Mouse (Mus musculus): ENCODE results near the gene Scgb2b20.
"Not testable (repeated sequence)": the region's sequence is repeated elsewhere in the genome, so short reads cannot be mapped to it uniquely, and the experiment has no call there.

Gene Scgb2b20

GRCm38 (mm10) chr7:33366222-33366621 lies at the start of gene Scgb2b20:
Gene Scgb2b20, minus strand, starts transcription at chr7:33366322.
- H3K27me3 ChIP-seq (ENCODE audit: insufficient read depth, low read length); H3K4me3 ChIP-seq (replicated peaks; ENCODE audit: low read length); H3K4me1 ChIP-seq (replicated peaks; ENCODE audit: low read depth, low read length); H3K36me3 ChIP-seq (ENCODE audit: insufficient read depth, low read length); H3K9me3 ChIP-seq (ENCODE audit: low read length): not testable (repeated sequence)

DNA sequence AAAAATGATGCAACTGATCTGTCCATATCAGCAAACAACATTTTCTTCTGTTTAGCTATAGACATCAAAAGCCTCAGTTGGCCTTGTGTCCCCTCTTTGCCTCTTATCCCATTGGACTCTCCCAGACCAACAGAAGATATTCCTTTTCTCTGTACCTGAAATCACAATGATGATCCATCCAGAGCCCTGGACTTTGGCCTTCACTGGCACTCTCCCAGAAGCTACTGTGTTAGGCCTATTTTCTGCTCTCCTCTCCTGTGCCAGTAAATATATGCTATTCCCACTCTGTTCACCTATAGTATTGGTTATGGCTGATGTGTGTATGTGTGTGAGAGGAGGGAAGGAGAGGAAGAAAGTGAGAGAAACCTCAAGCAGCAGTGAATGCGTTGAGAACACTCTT lies 43.6 kb upstream of the Scgb2b20 start:
- H3K4me1 ChIP-seq (replicated peaks; ENCODE audit: low read depth, low read length); H3K4me3 ChIP-seq (replicated peaks; ENCODE audit: low read length); H3K36me3 ChIP-seq (ENCODE audit: insufficient read depth, low read length); H3K27me3 ChIP-seq (ENCODE audit: insufficient read depth, low read length): not testable (repeated sequence)
- peaks cover 14% of the 10 kb centered on the region for H3K9me3 ChIP-seq (ENCODE audit: low read length)

DNA sequence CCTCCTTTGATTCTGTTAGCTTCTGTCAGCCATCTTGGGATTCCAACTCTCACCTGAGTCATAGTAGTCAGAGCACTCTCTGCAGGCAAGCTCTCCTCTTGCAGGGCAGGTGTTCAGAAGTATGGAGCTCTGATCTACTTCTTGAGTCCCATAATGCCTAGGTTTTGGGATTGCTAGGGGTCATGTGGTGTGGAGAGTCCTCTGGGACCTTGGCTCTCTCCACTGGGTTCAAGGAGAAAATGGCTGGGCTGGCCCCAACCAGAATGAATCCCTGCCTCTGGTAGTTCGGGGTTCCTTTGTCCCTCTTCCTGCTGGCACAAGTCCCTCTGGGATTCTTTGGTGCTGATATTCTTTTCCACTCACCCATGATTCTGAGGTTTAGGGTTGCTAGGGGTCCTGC lies 35.5 kb upstream of the Scgb2b20 start:
- Histone ChIP-seq H3K27me3 (ENCODE audit: insufficient read depth, low read length) (no peaks in the 10 kb centered on the region), H3K36me3 (ENCODE audit: insufficient read depth, low read length) (no peaks in the 10 kb centered on the region), H3K9me3 (ENCODE audit: low read length) (peaks cover 39% of the 10 kb centered on the region), H3K4me3 (replicated peaks; ENCODE audit: low read length) (no peak overlapping the region), H3K4me1 (replicated peaks; ENCODE audit: low read depth, low read length) (no peaks in the 10 kb centered on the region)
- TF ChIP-seq CTCF (conservative IDR thresholded peaks at IDR 0.05; ENCODE audit: low read length), result no peak
- no peak for TF ChIP-seq NANOG (IDR thresholded peaks at IDR 0.05; ENCODE audit: borderline replicate concordance, low read length)

- H3K36me3 ChIP-seq (ENCODE audit: insufficient read depth, low read length); H3K27me3 ChIP-seq (ENCODE audit: insufficient read depth, low read length); H3K4me1 ChIP-seq (replicated peaks; ENCODE audit: low read depth, low read length); H3K4me3 ChIP-seq (replicated peaks; ENCODE audit: low read length): not testable (repeated sequence)
- peaks cover 39% of the 10 kb centered on the region for H3K9me3 ChIP-seq (ENCODE audit: low read length)
These were observed 33.6 kb upstream of the Scgb2b20 start for GRCm38 (mm10) chr7:33399749-33400148.

DNA sequence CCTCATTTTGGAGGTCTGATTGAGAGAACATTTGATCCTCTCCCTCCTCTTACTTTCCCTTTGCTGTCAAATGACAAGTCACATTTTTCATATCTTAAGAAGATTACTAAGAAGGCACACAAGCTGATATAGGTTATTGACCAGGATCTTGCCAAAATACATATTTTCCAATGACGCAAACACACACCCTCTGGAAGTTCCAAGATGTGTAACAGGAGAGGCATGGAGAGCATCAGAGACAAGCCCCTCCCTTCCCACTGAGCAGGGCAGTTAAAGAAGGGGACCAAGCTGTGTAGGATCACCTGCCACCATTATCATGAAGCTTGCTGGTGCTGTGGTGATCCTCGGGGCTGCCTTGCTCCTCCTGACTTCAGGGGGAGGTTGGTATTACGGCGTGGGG lies 6.8 kb upstream of the Scgb2b20 start, which contains the start of gene Scgb1b20:
Gene Scgb1b20, plus strand, starts transcription at position 301 of the 400 bp plus-strand sequence.
- H3K27me3 ChIP-seq (ENCODE audit: insufficient read depth, low read length); H3K9me3 ChIP-seq (ENCODE audit: low read length); H3K36me3 ChIP-seq (ENCODE audit: insufficient read depth, low read length); H3K4me1 ChIP-seq (replicated peaks; ENCODE audit: low read depth, low read length); H3K4me3 ChIP-seq (replicated peaks; ENCODE audit: low read length): not testable (repeated sequence)

Data from E14TG2a.4 (cell line).